Mouse (Mus musculus): ENCODE data around the gene Tnrc6c. TPM values are rescaled to one million over a fixed set of nuclear protein-coding genes. Genes with fewer than 3 reads are reported as not detected.

Tnrc6c gene
- polyA plus RNA-seq, 1 experiment = 22.7 TPM

- Histone ChIP-seq H3K4me3 (ENCODE audit: extremely low read depth, insufficient read depth, insufficient read length) (no peak overlapping the region), H3K36me3 (ENCODE audit: control insufficient read depth, insufficient read depth, low read length) (peaks cover 48% of the 10 kb centered on the region), H3K27me3 (ENCODE audit: control insufficient read depth, insufficient read depth, low read length) (no peaks in the 10 kb centered on the region), H3K27ac (ENCODE audit: insufficient read depth, low read length) (0 out of 2 replicates have a peak overlapping the region, but pooled peaks have one; percentile 5), H3K4me1 (ENCODE audit: control insufficient read depth, insufficient read depth, insufficient read length) (peaks cover 18% of the 10 kb centered on the region; the same call in 1 of the 2 replicates)
- DNase-seq (ENCODE audit: low read depth in 1 of 2, low spot score in 2 of 2) = no peak
- no peak for TF ChIP-seq CTCF (IDR thresholded peaks at IDR 0.05; ENCODE audit: extremely low read depth, insufficient read depth, insufficient read length, insufficient replicate concordance)
- no peak for TF ChIP-seq POLR2A (IDR thresholded peaks at IDR 0.05; ENCODE audit: low read depth, low read length)
- 68% methylated on average over 14 of the region's 14 CpGs for WGBS
These were observed 122.2 kb downstream of the Tnrc6c start for GRCm38 (mm10) chr11:117776085-117776792.

- peak overlapping the region; percentile 82 for H3K27ac ChIP-seq (ENCODE audit: insufficient read depth, low read length)
- no peak for TF ChIP-seq POLR2A (IDR thresholded peaks at IDR 0.05; ENCODE audit: low read depth, low read length)
- TF ChIP-seq CTCF (IDR thresholded peaks at IDR 0.05; ENCODE audit: extremely low read depth, insufficient read depth, insufficient read length, insufficient replicate concordance) = no peak
- H3K4me3 ChIP-seq (ENCODE audit: extremely low read depth, insufficient read depth, insufficient read length) = no peak overlapping the region
- peaks cover 44% of the 10 kb centered on the region for H3K36me3 ChIP-seq (ENCODE audit: control insufficient read depth, insufficient read depth, low read length)
- H3K27me3 ChIP-seq (ENCODE audit: control insufficient read depth, insufficient read depth, low read length) = no peaks in the 10 kb centered on the region
- DNase-seq (ENCODE audit: low read depth in 1 of 2, low spot score in 2 of 2) = no peak
- 45% methylated on average over 5 of the region's 5 CpGs for WGBS
- peaks cover 18% of the 10 kb centered on the region; the same call in 1 of the 2 replicates for H3K4me1 ChIP-seq (ENCODE audit: control insufficient read depth, insufficient read depth, insufficient read length)
These were observed 123.0 kb downstream of the Tnrc6c start for GRCm38 (mm10) chr11:117777111-117777510.

GRCm38 (mm10) chr11:117778031-117778430 is 123.9 kb downstream of the Tnrc6c start:
- Histone ChIP-seq H3K27me3 (ENCODE audit: control insufficient read depth, insufficient read depth, low read length) (no peaks in the 10 kb centered on the region), H3K4me1 (ENCODE audit: control insufficient read depth, insufficient read depth, insufficient read length) (peaks cover 18% of the 10 kb centered on the region; the same call in 1 of the 2 replicates), H3K4me3 (ENCODE audit: extremely low read depth, insufficient read depth, insufficient read length) (no peak overlapping the region), H3K27ac (ENCODE audit: insufficient read depth, low read length) (peak overlapping the region; percentile 82), H3K36me3 (ENCODE audit: control insufficient read depth, insufficient read depth, low read length) (peaks cover 38% of the 10 kb centered on the region)
- 94% methylated on average over 11 of the region's 11 CpGs for WGBS
- no peak for DNase-seq (ENCODE audit: low read depth in 1 of 2, low spot score in 2 of 2)
- TF ChIP-seq CTCF (IDR thresholded peaks at IDR 0.05; ENCODE audit: extremely low read depth, insufficient read depth, insufficient read length, insufficient replicate concordance) (no peak), POLR2A (IDR thresholded peaks at IDR 0.05; ENCODE audit: low read depth, low read length) (no peak)

GRCm38 (mm10) chr11:117778851-117779433 is 124.9 kb downstream of the Tnrc6c start:
- H3K27me3 ChIP-seq (ENCODE audit: control insufficient read depth, insufficient read depth, low read length) = no peaks in the 10 kb centered on the region
- H3K4me3 ChIP-seq (ENCODE audit: extremely low read depth, insufficient read depth, insufficient read length) = peak overlapping the region; percentile 86
- TF ChIP-seq POLR2A (IDR thresholded peaks at IDR 0.05; ENCODE audit: low read depth, low read length) (no peak), CTCF (IDR thresholded peaks at IDR 0.05; ENCODE audit: extremely low read depth, insufficient read depth, insufficient read length, insufficient replicate concordance) (no peak)
- H3K27ac ChIP-seq (ENCODE audit: insufficient read depth, low read length) = peak overlapping the region; percentile 99
- 27% methylated on average over 12 of the region's 12 CpGs for WGBS
- H3K36me3 ChIP-seq (ENCODE audit: control insufficient read depth, insufficient read depth, low read length) = peaks cover 31% of the 10 kb centered on the region
- peaks cover 18% of the 10 kb centered on the region; the same call in 1 of the 2 replicates for H3K4me1 ChIP-seq (ENCODE audit: control insufficient read depth, insufficient read depth, insufficient read length)
- DNase-seq (ENCODE audit: low read depth in 1 of 2, low spot score in 2 of 2) = no peak

GRCm38 (mm10) chr11:117779434-117780198 is 125.5 kb downstream of the Tnrc6c start:
- H3K27ac ChIP-seq (ENCODE audit: insufficient read depth, low read length) = peak overlapping the region; percentile 99
- WGBS = under 1% methylated on average over 38 of the region's 38 CpGs
- DNase-seq (ENCODE audit: low read depth in 1 of 2, low spot score in 2 of 2) = peak in 1 of 2 experiments; percentile 71
- H3K36me3 ChIP-seq (ENCODE audit: control insufficient read depth, insufficient read depth, low read length) = peaks cover 27% of the 10 kb centered on the region
- H3K4me3 ChIP-seq (ENCODE audit: extremely low read depth, insufficient read depth, insufficient read length) = peak overlapping the region; percentile 86
- TF ChIP-seq POLR2A (IDR thresholded peaks at IDR 0.05; ENCODE audit: low read depth, low read length) (peak; percentile 70), CTCF (IDR thresholded peaks at IDR 0.05; ENCODE audit: extremely low read depth, insufficient read depth, insufficient read length, insufficient replicate concordance) (no peak)
- H3K27me3 ChIP-seq (ENCODE audit: control insufficient read depth, insufficient read depth, low read length) = no peaks in the 10 kb centered on the region
- H3K4me1 ChIP-seq (ENCODE audit: control insufficient read depth, insufficient read depth, insufficient read length) = peaks cover 18% of the 10 kb centered on the region; the same call in 1 of the 2 replicates

- H3K4me1 ChIP-seq (ENCODE audit: control insufficient read depth, insufficient read depth, insufficient read length) = peaks cover 18% of the 10 kb centered on the region; the same call in 1 of the 2 replicates
- no peak for DNase-seq (ENCODE audit: low read depth in 1 of 2, low spot score in 2 of 2)
- H3K27me3 ChIP-seq (ENCODE audit: control insufficient read depth, insufficient read depth, low read length) = no peaks in the 10 kb centered on the region
- no peak for TF ChIP-seq POLR2A (IDR thresholded peaks at IDR 0.05; ENCODE audit: low read depth, low read length)
- no peak for TF ChIP-seq CTCF (IDR thresholded peaks at IDR 0.05; ENCODE audit: extremely low read depth, insufficient read depth, insufficient read length, insufficient replicate concordance)
- WGBS = under 1% methylated on average over 17 of the region's 17 CpGs
- peaks cover 28% of the 10 kb centered on the region for H3K36me3 ChIP-seq (ENCODE audit: control insufficient read depth, insufficient read depth, low read length)
- peak overlapping the region; percentile 99 for H3K27ac ChIP-seq (ENCODE audit: insufficient read depth, low read length)
- peak overlapping the region; percentile 86 for H3K4me3 ChIP-seq (ENCODE audit: extremely low read depth, insufficient read depth, insufficient read length)
These were observed 126.1 kb downstream of the Tnrc6c start for GRCm38 (mm10) chr11:117780199-117780515.
